Mouse (Mus musculus) activated CD4-positive, CD25-positive, alpha-beta regulatory T cell, adult 4 months (primary cell): ENCODE data around the gene Epp13. TPM values are rescaled to one million over a fixed set of nuclear protein-coding genes. Genes with fewer than 3 reads are reported as not detected.
A peak's percentile ranks its signal among the peaks of the same experiment; 100 is the strongest.
"Not testable (repeated sequence)": the region's sequence is repeated elsewhere in the genome, so short reads cannot be mapped to it uniquely, and the experiment has no call there.

Source experiments
- ATAC-seq: one replicate; pipeline ENCODE4 v1.8.0; 2017
- polyA plus RNA-seq, 2 experiments: library from polyadenylated mRNA; unstranded; fragments of 100-300 nt; shearing (Covaris generic); gene quantifications; one replicate each; pipeline ENCODE4 v1.2.1; 2017

The Epp13 gene
- not detected for polyA plus RNA-seq

- ATAC-seq = no peak
Measured at GRCm38 (mm10) chr7:6252410-6252809, at the start of gene Epp13. Gene Epp13, plus strand, starts transcription at chr7:6252710.

DNA sequence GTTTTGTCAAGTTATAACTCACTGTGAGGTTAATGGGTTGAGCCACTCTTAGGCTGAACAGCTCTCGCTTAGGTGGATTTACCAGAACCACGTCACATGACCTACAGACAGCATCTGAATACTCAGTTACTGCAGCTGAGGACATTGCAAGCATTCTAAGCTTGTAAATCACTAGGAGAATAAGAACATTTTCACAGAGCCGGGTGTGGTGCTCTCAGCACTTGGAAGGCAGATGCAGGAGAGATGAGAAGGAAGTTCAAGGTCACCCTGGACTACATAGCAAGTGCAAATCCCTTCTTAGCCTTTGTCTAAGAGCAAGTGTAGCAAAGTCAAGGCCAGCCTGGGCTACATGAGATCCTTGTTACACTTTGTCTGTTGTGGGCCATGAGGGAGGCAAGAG, 48.3 kb upstream of the Epp13 start:
- no peak for ATAC-seq

- no peak for ATAC-seq
Measured at GRCm38 (mm10) chr7:6213144-6213543, 39.4 kb upstream of the Epp13 start.

DNA sequence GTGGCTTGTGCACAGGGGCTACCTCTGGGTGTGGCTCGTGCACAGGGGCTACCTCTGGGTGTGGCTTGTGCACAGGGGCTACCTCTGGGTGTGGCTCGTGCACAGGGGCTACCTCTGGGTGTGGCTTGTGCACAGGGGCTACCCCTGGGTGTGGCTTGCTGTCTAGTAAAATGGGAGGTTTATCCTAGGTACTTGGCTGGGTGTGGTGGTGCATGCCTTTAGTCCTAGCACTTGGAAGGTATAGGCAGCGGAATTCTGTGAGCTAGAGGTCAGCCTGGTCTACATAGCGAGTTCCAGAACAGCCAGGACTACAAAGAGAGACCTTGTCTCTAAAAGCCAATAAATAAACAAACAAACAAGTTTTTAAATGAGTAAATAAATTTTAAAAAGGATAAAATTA, 37.8 kb upstream of the Epp13 start:
- not testable (repeated sequence) for ATAC-seq

GRCm38 (mm10) chr7:6220147-6220546, 32.4 kb upstream of the Epp13 start:
- ATAC-seq = no peak

DNA sequence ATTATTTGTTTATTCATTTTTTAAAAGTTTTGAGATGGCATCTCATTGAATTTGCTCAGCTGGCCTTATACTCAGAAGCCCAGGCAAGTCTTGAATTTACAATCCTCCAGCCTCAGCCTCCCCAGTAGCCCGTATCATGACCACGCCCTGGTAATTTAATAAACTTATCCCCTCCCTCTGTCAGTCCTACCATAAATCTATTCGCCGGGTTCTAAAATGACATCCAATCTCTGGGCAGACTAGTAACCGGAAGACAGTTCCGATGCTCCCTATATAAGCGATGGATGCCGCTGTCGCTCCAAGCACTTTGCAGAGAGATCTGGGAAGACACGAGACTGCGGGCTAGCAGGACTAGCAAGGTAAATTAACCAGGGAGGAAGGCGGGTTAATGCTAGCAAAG, 30.5 kb upstream of the Epp13 start, which contains the start of gene Zscan5b:
Gene Zscan5b, plus strand, starts transcription at position 301 of the 400 bp plus-strand sequence.
- ATAC-seq = no peak

DNA sequence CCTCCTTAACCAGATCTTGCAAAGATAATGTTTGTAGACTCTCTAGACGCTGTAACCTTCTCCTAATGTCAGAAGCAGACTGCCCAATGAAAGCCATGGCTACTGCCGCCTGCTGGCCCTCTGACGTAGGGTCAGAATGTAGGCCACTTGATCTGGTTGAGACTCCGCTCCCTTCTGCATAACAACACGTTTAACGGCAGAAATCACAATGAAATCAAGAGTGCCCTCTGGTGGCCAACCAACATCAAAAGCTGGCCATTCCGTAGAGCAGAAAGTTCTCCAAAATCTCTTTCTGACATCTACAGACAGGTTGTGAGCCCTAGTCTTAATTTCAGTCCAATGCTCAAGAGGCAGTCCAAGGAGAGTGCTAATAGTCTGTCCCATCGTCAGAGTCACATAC, 24.0 kb upstream of the Epp13 start:
- not testable (repeated sequence) for ATAC-seq

DNA sequence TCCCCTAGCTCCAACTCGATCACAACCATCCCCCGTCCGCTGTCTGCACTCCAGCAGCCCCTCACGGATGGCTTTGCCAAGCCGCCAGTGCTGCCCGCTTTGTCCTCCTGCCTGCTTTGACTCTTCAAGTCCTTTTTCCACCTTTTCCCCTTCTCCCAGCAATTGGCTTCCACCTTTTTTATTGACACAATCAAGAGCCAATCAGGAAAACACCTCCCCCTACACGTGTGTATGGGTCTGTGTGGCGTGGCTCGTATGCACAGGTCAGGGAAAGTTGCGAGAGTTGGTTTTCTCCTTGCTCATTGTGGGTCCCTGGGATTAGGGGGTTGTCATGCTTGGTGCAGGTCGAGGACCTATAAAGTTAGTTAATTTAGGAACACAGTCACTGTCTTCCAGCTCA, 12.7 kb upstream of the Epp13 start:
- ATAC-seq = no peak

- ATAC-seq = peak; percentile 66
Measured at GRCm38 (mm10) chr7:6240841-6241425, 11.6 kb upstream of the Epp13 start.

- ATAC-seq = no peak
Measured at GRCm38 (mm10) chr7:6244361-6245292, 7.9 kb upstream of the Epp13 start.

DNA sequence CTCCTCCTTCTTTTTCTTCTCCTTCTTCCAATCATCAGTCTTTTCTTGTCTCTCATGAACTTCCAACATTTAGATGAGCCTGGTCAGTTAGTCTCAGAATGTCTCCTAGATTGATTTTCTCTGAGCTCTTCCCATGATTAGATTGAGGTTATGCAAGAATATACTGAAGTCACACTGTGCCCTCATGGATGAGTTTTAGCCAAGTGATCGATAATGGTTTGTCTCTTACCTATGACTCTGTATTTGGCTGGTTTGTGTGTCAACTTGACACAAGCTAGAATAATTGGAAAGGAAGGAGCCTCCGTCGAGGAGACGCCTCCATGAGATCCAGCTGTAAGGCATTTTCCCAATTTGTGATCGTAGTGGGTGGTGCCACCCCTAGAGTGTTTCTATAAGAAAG, 1.9 kb downstream of the Epp13 start:
- no peak for ATAC-seq

DNA sequence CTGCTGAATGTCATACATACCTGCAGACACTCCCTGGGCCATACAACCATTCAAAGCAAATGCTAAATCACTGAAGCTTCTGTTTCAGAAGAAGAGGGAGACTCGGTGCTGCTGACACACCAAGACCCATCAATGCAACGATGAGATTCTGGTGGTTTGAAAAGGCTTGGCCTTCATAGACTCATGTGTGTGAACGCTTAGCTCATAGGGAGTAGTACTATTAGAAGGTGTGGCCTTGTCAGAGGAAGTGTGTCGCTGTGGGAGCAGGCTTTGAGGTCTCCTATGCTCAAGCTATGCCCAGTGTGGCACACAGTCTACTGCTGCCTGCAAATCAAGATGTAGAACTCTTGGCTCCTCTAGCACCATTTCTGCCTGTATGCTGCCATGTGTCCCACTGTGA, 4.9 kb downstream of the Epp13 start:
- ATAC-seq = no peak

DNA sequence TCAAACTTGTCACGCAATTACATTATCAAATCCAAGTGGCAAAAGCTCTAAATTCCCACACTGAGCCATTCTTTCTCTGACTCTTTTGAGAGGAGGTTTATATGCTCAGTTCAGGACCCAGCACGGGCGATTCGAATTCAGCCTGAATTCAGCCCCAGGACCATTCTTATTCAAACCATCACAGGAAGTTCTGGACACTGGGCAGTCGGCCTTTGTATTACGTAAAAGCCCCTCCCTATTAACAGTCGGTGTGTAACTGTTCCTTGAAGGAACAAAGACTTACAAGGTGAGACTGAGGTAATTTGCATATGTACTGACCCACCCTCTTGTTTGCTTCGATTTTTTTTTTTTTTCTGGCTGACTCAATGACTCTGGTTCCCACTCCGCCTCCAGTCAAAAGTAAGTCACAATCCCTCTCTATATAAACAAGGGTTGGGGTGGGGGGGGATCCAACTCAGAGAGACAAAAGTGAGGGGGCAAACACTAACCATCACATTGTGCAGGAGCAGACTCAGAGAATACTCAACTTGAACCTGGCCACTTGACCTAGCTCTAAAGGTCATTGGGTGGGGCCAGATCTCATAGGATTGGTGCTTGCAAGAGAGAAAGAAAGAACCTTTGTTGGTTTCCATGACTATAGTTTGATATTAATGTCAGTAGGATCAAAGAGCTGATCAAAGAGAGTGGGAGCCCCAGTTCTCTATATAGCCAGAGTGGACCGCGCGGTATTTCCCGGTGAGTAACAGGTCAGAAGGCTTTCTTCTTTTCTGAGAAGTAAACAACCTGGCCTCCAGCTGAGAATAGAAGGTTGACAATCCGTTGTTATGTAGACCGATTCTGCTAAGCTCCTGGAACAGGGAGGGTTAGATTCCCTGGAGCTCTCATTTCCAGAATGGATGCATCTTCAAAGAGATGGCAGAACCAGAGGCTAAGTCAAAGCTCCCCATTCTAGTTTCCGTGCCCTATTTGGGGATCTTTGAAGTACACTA, 6.0 kb downstream of the Epp13 start:
- no peak for ATAC-seq

- ATAC-seq = not testable (repeated sequence)
Measured at GRCm38 (mm10) chr7:6260004-6260403, 7.5 kb downstream of the Epp13 start.

GRCm38 (mm10) chr7:6262120-6262519, 9.6 kb downstream of the Epp13 start:
- no peak for ATAC-seq

DNA sequence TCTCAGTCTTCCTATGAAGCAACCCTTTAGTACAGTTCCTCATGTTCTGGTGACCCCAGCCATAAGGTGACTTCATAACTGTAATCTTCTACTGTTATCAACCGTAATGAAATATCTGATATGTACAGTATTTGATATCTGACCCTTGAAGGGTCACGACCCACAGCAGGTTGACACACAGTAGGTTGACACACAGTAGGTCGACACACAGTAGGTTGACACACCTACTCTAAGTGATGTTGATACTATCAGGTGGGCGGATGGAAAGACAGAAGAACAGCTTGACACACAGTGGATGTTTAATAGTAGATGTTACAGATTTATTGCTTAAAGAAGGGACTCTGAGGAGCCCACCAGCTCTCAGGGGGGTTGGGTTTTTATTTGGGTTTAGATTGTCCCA, 10.5 kb downstream of the Epp13 start:
- no peak for ATAC-seq

DNA sequence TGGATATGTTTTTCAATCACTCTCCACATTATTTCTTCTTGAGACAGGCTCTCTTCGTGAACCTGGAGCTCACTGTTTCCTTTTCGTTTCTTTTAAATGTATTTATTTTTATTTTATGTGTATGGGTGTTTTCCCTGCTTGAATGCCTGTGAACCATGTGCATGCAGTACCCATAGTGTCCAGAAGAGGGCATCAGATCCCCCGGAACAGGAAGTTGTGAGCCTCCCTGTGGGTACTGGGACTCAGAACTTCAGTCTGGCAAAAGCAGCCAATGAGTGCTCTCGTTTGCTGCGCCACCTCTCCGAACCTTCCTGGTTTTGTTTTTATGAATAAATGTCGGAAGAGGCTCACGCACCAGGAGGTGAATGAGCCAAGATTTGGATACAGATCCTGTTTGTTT, 13.2 kb downstream of the Epp13 start:
- peak; percentile 61 for ATAC-seq

- no peak for ATAC-seq
Measured at GRCm38 (mm10) chr7:6277906-6278305, 25.4 kb downstream of the Epp13 start.

GRCm38 (mm10) chr7:6282749-6283148, 30.2 kb downstream of the Epp13 start:
- peak; percentile 50 for ATAC-seq

DNA sequence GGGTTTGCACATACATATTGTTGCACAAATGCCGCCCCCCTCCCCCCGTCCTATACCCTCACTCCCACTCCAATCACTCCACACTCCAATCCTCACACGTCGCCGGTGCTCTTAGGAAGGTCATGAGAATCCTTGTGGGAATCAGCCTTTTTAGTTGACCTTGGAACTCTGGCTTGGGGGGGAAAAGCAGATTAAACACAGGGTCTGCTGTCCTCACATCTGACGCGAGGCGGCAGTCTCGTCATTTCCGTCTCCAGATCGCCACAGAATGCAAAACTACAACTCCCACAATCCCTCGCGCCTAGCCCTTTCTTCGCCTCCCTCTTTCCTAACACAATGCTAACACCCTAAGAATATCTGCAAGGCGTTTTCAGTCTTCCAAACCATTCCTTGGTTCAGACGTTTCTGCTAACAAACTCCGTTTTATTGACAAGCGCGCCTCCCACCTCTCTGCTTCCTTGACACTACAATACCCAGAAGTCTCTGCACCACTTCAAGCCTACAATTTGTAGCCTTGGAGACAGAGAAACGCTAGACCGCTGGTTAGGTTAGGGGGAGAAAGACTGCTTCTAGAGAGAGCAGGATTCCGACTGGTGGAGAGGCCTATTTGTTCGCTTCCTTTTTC, 31.1 kb downstream of the Epp13 start:
- peak; percentile 64 for ATAC-seq

DNA sequence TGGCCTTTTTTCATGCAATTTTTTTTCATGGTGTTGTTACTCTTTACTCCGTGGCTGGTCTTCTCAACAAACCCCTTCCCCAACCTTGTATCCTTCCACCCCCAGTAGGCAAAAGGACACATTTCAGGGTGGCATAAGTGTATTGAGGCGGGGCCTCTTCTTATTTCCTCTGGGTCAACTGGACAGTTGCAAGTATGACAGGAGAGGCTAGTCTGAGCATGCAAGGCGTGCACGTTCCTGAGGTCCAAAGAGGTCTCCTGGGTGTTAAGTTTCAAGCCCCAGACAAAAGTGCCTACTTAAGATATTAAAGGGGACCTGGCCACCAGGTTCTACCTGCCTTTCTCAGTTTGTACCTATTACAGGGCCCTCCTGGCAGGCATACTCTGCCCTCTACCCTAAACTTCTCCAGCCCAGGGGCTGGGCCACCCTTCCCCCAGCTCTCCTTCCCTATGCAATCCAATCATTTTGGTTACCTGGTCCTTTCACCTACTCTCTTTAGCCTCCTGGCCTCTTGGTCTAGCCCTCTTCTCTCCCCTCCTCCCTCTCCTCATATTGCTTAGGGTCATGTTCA, 32.0 kb downstream of the Epp13 start:
- ATAC-seq = no peak

GRCm38 (mm10) chr7:6285366-6285765, 32.9 kb downstream of the Epp13 start:
- ATAC-seq = no peak
